Mouse (Mus musculus): Measurements from ENCODE around the gene Rnf183. TPM values are rescaled to one million over a fixed set of nuclear protein-coding genes. Genes with fewer than 3 reads are reported as not detected.

Rnf183 gene
- polyA plus RNA-seq, 1 experiment = 0.96 TPM

DNA sequence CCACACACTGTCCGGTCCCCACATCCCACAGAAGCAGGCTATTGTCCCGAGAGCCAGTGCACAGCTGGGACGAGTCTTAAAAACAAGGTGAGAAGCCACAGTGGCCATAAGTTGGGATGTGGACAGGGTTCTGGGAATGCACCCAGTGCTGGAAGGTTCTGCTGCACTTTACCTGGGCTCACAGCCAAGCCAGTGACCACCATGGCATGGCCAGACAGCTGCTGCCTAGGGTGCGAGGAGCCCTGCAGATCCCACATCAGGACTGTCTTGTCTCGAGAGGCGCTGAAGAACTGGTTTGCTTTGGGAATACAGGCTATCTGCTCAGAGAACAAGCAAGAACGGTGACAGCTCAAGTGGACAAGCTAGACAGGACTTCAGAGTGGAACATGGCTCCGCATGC lies 25.3 kb upstream of the Rnf183 start:
- DNase-seq (ENCODE audit: low read depth) = no peak
- no peak for TF ChIP-seq POLR2A (IDR thresholded peaks at IDR 0.05; ENCODE audit: borderline replicate concordance, extremely low read depth, insufficient read depth, insufficient read length, poor library complexity, severe bottlenecking)
- no peak for TF ChIP-seq CTCF (IDR thresholded peaks at IDR 0.05; ENCODE audit: borderline replicate concordance, extremely low read depth, insufficient read depth, insufficient read length)

DNA sequence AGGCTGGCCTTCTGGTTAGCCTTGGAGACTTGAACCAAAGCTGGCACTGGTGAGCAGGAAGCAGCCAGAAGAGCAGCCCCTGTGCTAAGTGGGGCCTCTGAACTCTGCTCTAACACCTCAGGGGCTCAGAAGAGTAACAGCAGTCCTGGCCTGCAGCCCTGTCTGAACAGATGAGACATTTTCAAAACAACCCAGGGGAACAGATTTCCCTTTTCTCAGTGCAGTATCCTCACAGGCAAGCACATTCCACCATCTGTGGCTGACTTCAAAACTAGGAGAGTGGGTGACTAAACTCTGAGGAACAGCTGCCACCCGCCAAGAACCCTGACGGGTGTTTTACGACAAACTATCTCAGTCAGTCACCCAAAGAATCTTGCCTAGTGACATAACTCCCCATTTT lies 24.0 kb upstream of the Rnf183 start:
- no peak for TF ChIP-seq CTCF (IDR thresholded peaks at IDR 0.05; ENCODE audit: borderline replicate concordance, extremely low read depth, insufficient read depth, insufficient read length)
- TF ChIP-seq POLR2A (IDR thresholded peaks at IDR 0.05; ENCODE audit: borderline replicate concordance, extremely low read depth, insufficient read depth, insufficient read length, poor library complexity, severe bottlenecking) = no peak
- DNase-seq (ENCODE audit: low read depth) = peak; percentile 70

- TF ChIP-seq POLR2A (IDR thresholded peaks at IDR 0.05; ENCODE audit: borderline replicate concordance, extremely low read depth, insufficient read depth, insufficient read length, poor library complexity, severe bottlenecking) (no peak), CTCF (IDR thresholded peaks at IDR 0.05; ENCODE audit: borderline replicate concordance, extremely low read depth, insufficient read depth, insufficient read length) (peak; percentile 63; the same call in 1 of the 2 replicates)
Observed at GRCm38 (mm10) chr4:62454995-62455394, 19.9 kb upstream of the Rnf183 start.

DNA sequence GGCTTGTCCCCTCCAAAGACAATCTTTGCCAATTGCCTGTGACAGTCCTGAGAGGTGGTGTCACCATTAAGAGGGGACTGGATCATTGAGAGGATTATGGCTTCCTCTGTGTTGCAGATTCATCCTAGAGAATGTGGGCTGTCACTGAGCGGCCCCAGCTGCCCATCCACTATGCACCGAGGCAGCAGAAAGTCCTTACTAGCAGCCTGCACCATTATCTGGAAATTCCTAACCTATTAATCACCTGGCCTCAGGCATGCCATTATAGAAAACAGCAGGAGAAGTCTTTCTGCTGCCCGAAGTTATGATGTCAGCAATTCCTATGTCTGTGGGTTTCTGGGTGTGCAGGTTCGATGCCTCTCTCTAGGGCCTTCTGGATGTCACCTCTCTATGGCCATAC lies 5.9 kb upstream of the Rnf183 start:
- TF ChIP-seq POLR2A (IDR thresholded peaks at IDR 0.05; ENCODE audit: borderline replicate concordance, extremely low read depth, insufficient read depth, insufficient read length, poor library complexity, severe bottlenecking) = no peak
- DNase-seq (ENCODE audit: low read depth) = no peak

More at GRCm38 (mm10) chr4:62454995-62455394, 19.9 kb upstream of the Rnf183 start:
- peak; percentile 45 for DNase-seq (ENCODE audit: low read depth)

DNA sequence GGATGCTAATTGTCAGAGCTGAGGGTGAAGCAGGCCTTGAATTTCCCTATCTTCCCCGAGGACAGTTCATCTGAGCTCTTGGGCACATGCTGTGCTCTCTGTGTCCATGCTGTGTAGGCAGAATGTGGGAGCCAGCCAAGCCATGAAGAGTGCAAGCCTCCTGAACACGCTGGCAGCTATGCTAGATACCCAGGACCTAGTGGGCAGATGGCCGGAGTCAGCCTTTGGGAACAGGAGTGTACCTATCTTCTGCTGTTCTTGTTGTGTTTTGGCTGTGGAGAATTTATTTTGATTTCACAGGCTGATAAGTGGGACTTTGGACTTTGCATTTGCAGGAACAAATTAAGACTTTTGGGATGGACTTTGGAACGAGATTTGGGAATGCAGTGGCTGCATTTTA lies 5.5 kb upstream of the Rnf183 start:
- no peak for DNase-seq (ENCODE audit: low read depth)
- TF ChIP-seq CTCF (IDR thresholded peaks at IDR 0.05; ENCODE audit: borderline replicate concordance, extremely low read depth, insufficient read depth, insufficient read length) (no peak), POLR2A (IDR thresholded peaks at IDR 0.05; ENCODE audit: borderline replicate concordance, extremely low read depth, insufficient read depth, insufficient read length, poor library complexity, severe bottlenecking) (no peak)

DNA sequence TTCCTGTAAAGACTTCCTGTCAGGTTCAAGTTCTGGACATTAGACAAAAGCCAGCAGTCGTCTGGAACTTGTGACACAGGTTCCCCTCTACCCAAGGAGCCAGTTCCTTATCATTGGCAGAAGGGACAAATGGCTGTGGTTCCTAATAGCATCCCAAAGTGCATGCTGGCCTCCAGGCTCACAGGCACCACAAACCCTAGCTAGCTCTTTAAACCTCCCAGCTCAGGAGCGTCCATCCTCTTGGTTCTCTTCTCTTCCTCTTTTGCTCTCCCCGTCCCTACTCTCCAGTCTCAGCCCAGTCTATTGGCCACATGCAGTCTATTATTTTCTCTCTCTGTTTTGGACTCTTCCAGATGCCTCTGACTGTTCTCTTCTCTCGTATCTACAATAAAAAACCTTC lies 4.7 kb upstream of the Rnf183 start:
- TF ChIP-seq CTCF (IDR thresholded peaks at IDR 0.05; ENCODE audit: borderline replicate concordance, extremely low read depth, insufficient read depth, insufficient read length) (no peak), POLR2A (IDR thresholded peaks at IDR 0.05; ENCODE audit: borderline replicate concordance, extremely low read depth, insufficient read depth, insufficient read length, poor library complexity, severe bottlenecking) (no peak)

DNA sequence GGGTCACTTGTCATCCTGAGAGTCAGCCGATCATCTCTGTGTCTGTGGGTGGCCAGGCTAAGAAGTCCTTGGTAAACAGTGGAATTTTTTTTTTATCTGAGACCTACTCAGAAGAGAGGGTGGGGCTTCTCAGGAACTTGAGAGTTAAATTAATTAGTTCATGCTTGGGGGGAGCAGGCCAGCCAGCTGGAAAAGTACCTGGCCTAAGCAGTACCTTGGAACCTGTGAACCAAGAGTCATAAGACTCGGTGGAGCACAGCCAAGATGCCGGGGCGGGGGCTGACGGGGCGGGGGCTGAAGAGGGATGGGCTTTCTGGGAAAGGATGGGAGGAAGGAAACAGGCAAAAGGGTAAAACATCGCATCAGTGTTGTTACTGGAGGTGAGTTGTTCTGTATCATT lies 2.8 kb upstream of the Rnf183 start:
- no peak for DNase-seq (ENCODE audit: low read depth)
- TF ChIP-seq POLR2A (IDR thresholded peaks at IDR 0.05; ENCODE audit: borderline replicate concordance, extremely low read depth, insufficient read depth, insufficient read length, poor library complexity, severe bottlenecking) = no peak
- no peak for TF ChIP-seq CTCF (IDR thresholded peaks at IDR 0.05; ENCODE audit: borderline replicate concordance, extremely low read depth, insufficient read depth, insufficient read length)

More for the DNA sequence above, 4.7 kb upstream of the Rnf183 start:
- DNase-seq (ENCODE audit: low read depth) = no peak

GRCm38 (mm10) chr4:62437256-62437778 lies 2.3 kb upstream of the Rnf183 start:
- no peak for DNase-seq (ENCODE audit: low read depth)
- TF ChIP-seq CTCF (IDR thresholded peaks at IDR 0.05; ENCODE audit: borderline replicate concordance, extremely low read depth, insufficient read depth, insufficient read length) (no peak), POLR2A (IDR thresholded peaks at IDR 0.05; ENCODE audit: borderline replicate concordance, extremely low read depth, insufficient read depth, insufficient read length, poor library complexity, severe bottlenecking) (no peak)

GRCm38 (mm10) chr4:62433939-62434870 lies 847 bp downstream of the Rnf183 start:
- no peak for DNase-seq (ENCODE audit: low read depth)
- TF ChIP-seq CTCF (IDR thresholded peaks at IDR 0.05; ENCODE audit: borderline replicate concordance, extremely low read depth, insufficient read depth, insufficient read length) (no peak), POLR2A (IDR thresholded peaks at IDR 0.05; ENCODE audit: borderline replicate concordance, extremely low read depth, insufficient read depth, insufficient read length, poor library complexity, severe bottlenecking) (no peak)

DNA sequence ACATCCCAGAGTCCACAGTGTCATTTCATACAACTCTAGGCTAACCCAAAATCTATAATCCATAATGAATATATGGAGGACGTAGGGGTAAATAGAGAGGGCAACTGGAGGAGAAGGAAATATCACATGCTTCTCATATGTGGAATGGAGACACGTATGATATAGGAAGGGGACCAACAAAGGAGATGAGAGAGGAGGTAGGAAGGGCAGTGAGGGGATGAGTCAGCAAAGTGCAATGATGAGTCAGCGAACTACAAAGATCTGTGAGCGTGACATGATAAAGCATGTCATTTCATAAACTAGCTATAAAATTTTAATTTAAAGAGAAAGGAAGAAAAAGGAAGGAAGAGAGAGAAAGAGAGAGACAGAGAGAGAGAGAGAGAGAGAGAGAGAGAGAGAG lies 3.5 kb downstream of the Rnf183 start:
- TF ChIP-seq CTCF (IDR thresholded peaks at IDR 0.05; ENCODE audit: borderline replicate concordance, extremely low read depth, insufficient read depth, insufficient read length) (no peak), POLR2A (IDR thresholded peaks at IDR 0.05; ENCODE audit: borderline replicate concordance, extremely low read depth, insufficient read depth, insufficient read length, poor library complexity, severe bottlenecking) (no peak)
- DNase-seq (ENCODE audit: low read depth) = no peak

- DNase-seq (ENCODE audit: low read depth) = no peak
- TF ChIP-seq CTCF (IDR thresholded peaks at IDR 0.05; ENCODE audit: borderline replicate concordance, extremely low read depth, insufficient read depth, insufficient read length) (no peak), POLR2A (IDR thresholded peaks at IDR 0.05; ENCODE audit: borderline replicate concordance, extremely low read depth, insufficient read depth, insufficient read length, poor library complexity, severe bottlenecking) (no peak)
Observed at GRCm38 (mm10) chr4:62430678-62431077, 4.4 kb downstream of the Rnf183 start.

DNA sequence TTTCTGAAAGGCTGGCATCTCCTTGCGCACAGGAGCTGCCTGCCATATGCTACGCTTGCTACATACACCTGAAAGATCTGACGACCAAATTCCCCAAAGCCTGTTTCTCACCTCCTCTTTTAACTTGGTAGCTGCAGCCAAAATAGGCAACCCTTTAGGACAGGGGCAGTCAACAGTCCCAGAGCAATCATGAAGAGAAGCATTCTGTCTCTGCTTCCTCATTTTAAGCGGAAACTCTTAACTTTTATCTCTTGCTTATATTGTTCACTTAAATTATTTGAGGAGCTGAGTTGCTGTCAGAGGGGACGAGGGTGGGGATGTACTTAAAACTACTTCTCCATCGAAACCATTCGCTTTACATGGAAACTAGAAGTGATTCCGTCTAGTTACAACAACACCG lies 5.4 kb downstream of the Rnf183 start:
- TF ChIP-seq POLR2A (IDR thresholded peaks at IDR 0.05; ENCODE audit: borderline replicate concordance, extremely low read depth, insufficient read depth, insufficient read length, poor library complexity, severe bottlenecking) (no peak), CTCF (IDR thresholded peaks at IDR 0.05; ENCODE audit: borderline replicate concordance, extremely low read depth, insufficient read depth, insufficient read length) (no peak)
- DNase-seq (ENCODE audit: low read depth) = no peak

Measured in brain, embryonic 14.5 days (tissue).